Mouse (Mus musculus): ENCODE results near the gene Spred2. TPM values are rescaled to one million over a fixed set of nuclear protein-coding genes. Genes with fewer than 3 reads are reported as not detected.

Gene Spred2
- total RNA-seq (2017) = 6.2 and 9.5 TPM in 2 replicates

- peak; percentile 34 for ATAC-seq (replicated peaks; ENCODE audit: low read depth, poor library complexity, severe bottlenecking)
Observed at GRCm38 (mm10) chr11:19923888-19924756, at the start of gene Spred2. Spred2 (plus strand) TSS chr11:19924375.

- ATAC-seq (replicated peaks; ENCODE audit: low read depth, poor library complexity, severe bottlenecking) = no peak
Observed at GRCm38 (mm10) chr11:19875551-19875950, 48.6 kb upstream of the Spred2 start.

- ATAC-seq (replicated peaks; ENCODE audit: low read depth, poor library complexity, severe bottlenecking) = no peak
Observed at GRCm38 (mm10) chr11:19875964-19876363, 48.2 kb upstream of the Spred2 start.

GRCm38 (mm10) chr11:19877239-19877915, 46.8 kb upstream of the Spred2 start:
- no peak for ATAC-seq (replicated peaks; ENCODE audit: low read depth, poor library complexity, severe bottlenecking)

- ATAC-seq (replicated peaks; ENCODE audit: low read depth, poor library complexity, severe bottlenecking) = no peak
Observed at GRCm38 (mm10) chr11:19881342-19881741, 42.8 kb upstream of the Spred2 start.

- ATAC-seq (replicated peaks; ENCODE audit: low read depth, poor library complexity, severe bottlenecking) = peak; percentile 65
Observed at GRCm38 (mm10) chr11:19890700-19891406, 33.3 kb upstream of the Spred2 start.

GRCm38 (mm10) chr11:19893233-19893632, 30.9 kb upstream of the Spred2 start:
- ATAC-seq (replicated peaks; ENCODE audit: low read depth, poor library complexity, severe bottlenecking) = no peak

GRCm38 (mm10) chr11:19899621-19900020, 24.6 kb upstream of the Spred2 start:
- ATAC-seq (replicated peaks; ENCODE audit: low read depth, poor library complexity, severe bottlenecking) = no peak

GRCm38 (mm10) chr11:19900712-19901111, 23.5 kb upstream of the Spred2 start:
- no peak for ATAC-seq (replicated peaks; ENCODE audit: low read depth, poor library complexity, severe bottlenecking)

- ATAC-seq (replicated peaks; ENCODE audit: low read depth, poor library complexity, severe bottlenecking) = no peak
Observed at GRCm38 (mm10) chr11:19911216-19911615, 13.0 kb upstream of the Spred2 start.

- no peak for ATAC-seq (replicated peaks; ENCODE audit: low read depth, poor library complexity, severe bottlenecking)
Observed at GRCm38 (mm10) chr11:19912179-19912578, 12.0 kb upstream of the Spred2 start.

- ATAC-seq (replicated peaks; ENCODE audit: low read depth, poor library complexity, severe bottlenecking) = no peak
Observed at GRCm38 (mm10) chr11:19912661-19913060, 11.5 kb upstream of the Spred2 start.

- no peak for ATAC-seq (replicated peaks; ENCODE audit: low read depth, poor library complexity, severe bottlenecking)
Observed at GRCm38 (mm10) chr11:19913761-19914160, 10.4 kb upstream of the Spred2 start.

GRCm38 (mm10) chr11:19917381-19918245, 6.6 kb upstream of the Spred2 start:
- no peak for ATAC-seq (replicated peaks; ENCODE audit: low read depth, poor library complexity, severe bottlenecking)

GRCm38 (mm10) chr11:19918246-19918540, 6.0 kb upstream of the Spred2 start:
- no peak for ATAC-seq (replicated peaks; ENCODE audit: low read depth, poor library complexity, severe bottlenecking)

GRCm38 (mm10) chr11:19919460-19919784, 4.8 kb upstream of the Spred2 start:
- ATAC-seq (replicated peaks; ENCODE audit: low read depth, poor library complexity, severe bottlenecking) = no peak

- peak; percentile 56 for ATAC-seq (replicated peaks; ENCODE audit: low read depth, poor library complexity, severe bottlenecking)
Observed at GRCm38 (mm10) chr11:19919785-19920671, 4.1 kb upstream of the Spred2 start.

GRCm38 (mm10) chr11:19921723-19922122, 2.5 kb upstream of the Spred2 start:
- ATAC-seq (replicated peaks; ENCODE audit: low read depth, poor library complexity, severe bottlenecking) = no peak

- no peak for ATAC-seq (replicated peaks; ENCODE audit: low read depth, poor library complexity, severe bottlenecking)
Observed at GRCm38 (mm10) chr11:19922208-19922607, 2.0 kb upstream of the Spred2 start.

Measured in common myeloid progenitor, adult 5-6 weeks (primary cell).